Mouse (Mus musculus): ENCODE data around the gene Cisd1. TPM values are rescaled to one million over a fixed set of nuclear protein-coding genes. Genes with fewer than 3 reads are reported as not detected.

Cisd1 gene
- polyA plus RNA-seq, 1 experiment from 2014 or later: 137 TPM

DNA sequence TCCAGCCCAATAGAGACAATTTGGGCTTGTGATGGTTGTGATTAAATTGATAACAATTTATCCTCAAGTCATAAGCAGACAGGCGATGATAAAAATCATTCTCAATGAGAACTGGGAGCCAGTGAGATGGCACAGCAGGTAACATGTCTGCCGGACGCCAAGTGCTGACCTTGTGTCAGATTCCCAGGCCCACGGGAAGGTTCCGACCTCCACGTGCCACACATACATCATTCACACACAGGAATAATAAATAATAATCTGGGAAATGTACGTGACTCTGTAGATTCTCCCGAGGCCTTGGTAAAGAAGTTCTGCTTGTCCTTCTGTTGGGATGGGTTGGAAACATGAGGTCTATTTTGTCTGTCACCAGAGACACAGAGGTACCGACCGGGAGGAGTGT, 17.4 kb downstream of the Cisd1 start:
- DNase-seq (ENCODE audit: low spot score) (no peak), ATAC-seq (ENCODE audit: insufficient read depth, low FRiP score, low TSS enrichment) (no peak)
- 74% methylated on average over 10 of the region's 10 CpGs for WGBS
- no peak overlapping the region for H3K4me2 ChIP-seq (ENCODE audit: low read depth)
- H3K4me1 ChIP-seq (ENCODE audit: control insufficient read depth, insufficient read depth, low read length): no peaks in the 10 kb centered on the region
- peaks cover 3% of the 10 kb centered on the region for H3K36me3 ChIP-seq (ENCODE audit: control insufficient read depth, insufficient read depth, low read length)
- no peaks in the 10 kb centered on the region for H3K27me3 ChIP-seq (ENCODE audit: control insufficient read depth, insufficient read depth, low read length)
- no peak overlapping the region for H3K4me3 ChIP-seq (ENCODE audit: low read depth, low read length)
- H3K27ac ChIP-seq (ENCODE audit: low read depth, low read length): no peak overlapping the region
- no peaks in the 10 kb centered on the region for H3K9me3 ChIP-seq (ENCODE audit: control insufficient read depth, low read length)
- no peak overlapping the region for H3K9ac ChIP-seq (ENCODE audit: low read length)

- H3K9ac ChIP-seq (ENCODE audit: low read length): no peak overlapping the region
- peak; percentile 74 for DNase-seq (ENCODE audit: low spot score)
- peaks cover 3% of the 10 kb centered on the region for H3K36me3 ChIP-seq (ENCODE audit: control insufficient read depth, insufficient read depth, low read length)
- H3K27me3 ChIP-seq (ENCODE audit: control insufficient read depth, insufficient read depth, low read length): no peaks in the 10 kb centered on the region
- 21% methylated on average over 7 of the region's 7 CpGs for WGBS
- H3K9me3 ChIP-seq (ENCODE audit: control insufficient read depth, low read length): no peaks in the 10 kb centered on the region
- ATAC-seq (ENCODE audit: insufficient read depth, low FRiP score, low TSS enrichment): no peak
- H3K27ac ChIP-seq (ENCODE audit: low read depth, low read length): no peak overlapping the region
- no peak overlapping the region for H3K4me3 ChIP-seq (ENCODE audit: low read depth, low read length)
- H3K4me2 ChIP-seq (ENCODE audit: low read depth): no peak overlapping the region
- H3K4me1 ChIP-seq (ENCODE audit: control insufficient read depth, insufficient read depth, low read length): no peaks in the 10 kb centered on the region
These were observed 18.0 kb downstream of the Cisd1 start for GRCm38 (mm10) chr10:71326789-71327188.

DNA sequence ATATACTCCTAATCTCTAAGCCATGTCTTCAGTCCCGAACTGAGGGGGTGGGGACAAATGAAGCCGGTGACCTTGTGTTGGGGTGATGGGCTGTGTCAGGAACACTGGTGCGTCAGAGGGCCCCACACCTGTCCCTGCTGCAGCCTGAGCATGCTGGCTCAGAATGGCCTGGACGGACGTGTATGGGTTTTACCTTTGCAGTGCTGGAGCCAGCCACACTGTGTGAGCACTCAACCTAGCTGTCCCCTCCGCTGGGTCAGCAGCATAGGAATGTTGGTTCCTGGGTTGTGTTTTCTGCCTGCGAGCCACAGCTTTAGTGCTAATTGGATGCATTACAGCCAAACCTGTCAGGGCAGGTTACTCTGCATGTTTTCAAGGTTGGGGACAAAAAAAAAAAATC, 18.6 kb downstream of the Cisd1 start:
- no peak for DNase-seq (ENCODE audit: low spot score)
- ATAC-seq (ENCODE audit: insufficient read depth, low FRiP score, low TSS enrichment): no peak
- H3K36me3 ChIP-seq (ENCODE audit: control insufficient read depth, insufficient read depth, low read length): peaks cover 3% of the 10 kb centered on the region
- H3K4me2 ChIP-seq (ENCODE audit: low read depth): no peak overlapping the region
- H3K27ac ChIP-seq (ENCODE audit: low read depth, low read length): no peak overlapping the region
- WGBS: 82% methylated on average over 7 of the region's 7 CpGs
- no peak overlapping the region for H3K4me3 ChIP-seq (ENCODE audit: low read depth, low read length)
- H3K27me3 ChIP-seq (ENCODE audit: control insufficient read depth, insufficient read depth, low read length): no peaks in the 10 kb centered on the region
- H3K4me1 ChIP-seq (ENCODE audit: control insufficient read depth, insufficient read depth, low read length): no peaks in the 10 kb centered on the region
- H3K9me3 ChIP-seq (ENCODE audit: control insufficient read depth, low read length): no peaks in the 10 kb centered on the region
- no peak overlapping the region for H3K9ac ChIP-seq (ENCODE audit: low read length)

DNA sequence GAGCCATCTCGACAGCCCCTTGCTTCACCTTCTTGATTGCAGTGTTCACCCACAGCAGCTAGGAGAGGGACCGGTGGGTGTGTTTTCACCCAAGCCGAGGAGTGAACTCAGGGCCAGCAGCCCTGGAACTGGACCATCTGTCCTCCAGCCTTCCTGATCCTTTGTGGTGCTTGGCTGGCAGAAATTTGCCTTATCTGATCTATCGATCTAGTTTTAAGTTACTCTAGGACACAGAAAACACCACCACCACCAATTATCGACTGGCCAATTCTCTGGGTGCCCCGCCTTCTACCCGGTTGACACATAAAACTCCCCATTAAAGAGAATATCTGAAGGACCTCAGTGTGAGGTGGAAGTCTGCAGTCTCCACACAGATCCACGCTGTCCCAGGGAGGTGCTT, 21.1 kb downstream of the Cisd1 start:
- H3K9ac ChIP-seq (ENCODE audit: low read length): no peak overlapping the region
- no peak overlapping the region for H3K4me2 ChIP-seq (ENCODE audit: low read depth)
- no peaks in the 10 kb centered on the region for H3K36me3 ChIP-seq (ENCODE audit: control insufficient read depth, insufficient read depth, low read length)
- WGBS: 82% methylated on average over 8 of the region's 8 CpGs
- ATAC-seq (ENCODE audit: insufficient read depth, low FRiP score, low TSS enrichment) (no peak), DNase-seq (ENCODE audit: low spot score) (no peak)
- no peaks in the 10 kb centered on the region for H3K4me1 ChIP-seq (ENCODE audit: control insufficient read depth, insufficient read depth, low read length)
- no peaks in the 10 kb centered on the region for H3K9me3 ChIP-seq (ENCODE audit: control insufficient read depth, low read length)
- no peak overlapping the region for H3K4me3 ChIP-seq (ENCODE audit: low read depth, low read length)
- H3K27ac ChIP-seq (ENCODE audit: low read depth, low read length): no peak overlapping the region
- no peaks in the 10 kb centered on the region for H3K27me3 ChIP-seq (ENCODE audit: control insufficient read depth, insufficient read depth, low read length)

- no peak overlapping the region for H3K4me2 ChIP-seq (ENCODE audit: low read depth)
- no peak overlapping the region for H3K9ac ChIP-seq (ENCODE audit: low read length)
- no peaks in the 10 kb centered on the region for H3K9me3 ChIP-seq (ENCODE audit: control insufficient read depth, low read length)
- 69% methylated on average over 7 of the region's 7 CpGs for WGBS
- H3K4me1 ChIP-seq (ENCODE audit: control insufficient read depth, insufficient read depth, low read length): no peaks in the 10 kb centered on the region
- no peaks in the 10 kb centered on the region for H3K36me3 ChIP-seq (ENCODE audit: control insufficient read depth, insufficient read depth, low read length)
- ATAC-seq (ENCODE audit: insufficient read depth, low FRiP score, low TSS enrichment): no peak
- H3K27me3 ChIP-seq (ENCODE audit: control insufficient read depth, insufficient read depth, low read length): no peaks in the 10 kb centered on the region
- no peak for DNase-seq (ENCODE audit: low spot score)
- no peak overlapping the region for H3K27ac ChIP-seq (ENCODE audit: low read depth, low read length)
- H3K4me3 ChIP-seq (ENCODE audit: low read depth, low read length): no peak overlapping the region
These were observed 28.3 kb downstream of the Cisd1 start for GRCm38 (mm10) chr10:71316497-71316896.

GRCm38 (mm10) chr10:71316056-71316455, 28.7 kb downstream of the Cisd1 start:
- DNase-seq (ENCODE audit: low spot score) (no peak), ATAC-seq (ENCODE audit: insufficient read depth, low FRiP score, low TSS enrichment) (no peak)
- Histone ChIP-seq H3K4me1 (ENCODE audit: control insufficient read depth, insufficient read depth, low read length) (no peaks in the 10 kb centered on the region), H3K4me2 (ENCODE audit: low read depth) (no peak overlapping the region), H3K27me3 (ENCODE audit: control insufficient read depth, insufficient read depth, low read length) (no peaks in the 10 kb centered on the region), H3K27ac (ENCODE audit: low read depth, low read length) (no peak overlapping the region), H3K4me3 (ENCODE audit: low read depth, low read length) (no peak overlapping the region), H3K36me3 (ENCODE audit: control insufficient read depth, insufficient read depth, low read length) (no peaks in the 10 kb centered on the region), H3K9me3 (ENCODE audit: control insufficient read depth, low read length) (no peaks in the 10 kb centered on the region), H3K9ac (ENCODE audit: low read length) (no peak overlapping the region)
- WGBS: 78% methylated on average over 11 of the region's 11 CpGs

DNA sequence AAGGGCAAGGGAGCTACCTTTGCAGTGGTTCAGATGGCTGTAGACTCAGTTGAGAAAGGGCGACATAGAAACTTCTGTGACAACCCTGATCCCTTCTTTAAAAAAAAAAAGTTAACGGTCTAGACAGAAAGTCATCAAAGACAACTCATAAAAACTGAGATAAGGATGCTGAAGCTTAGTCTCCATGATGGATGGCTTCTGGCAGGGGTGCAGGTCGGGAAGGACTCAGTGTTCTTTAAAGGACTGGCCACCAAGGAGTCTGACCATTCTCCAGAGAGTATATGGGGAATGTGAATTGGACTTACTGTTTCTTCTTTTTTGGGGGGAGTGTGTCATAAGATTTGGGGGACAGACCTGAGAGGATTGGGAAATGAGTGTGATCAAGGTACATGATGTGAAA, 30.2 kb downstream of the Cisd1 start:
- ATAC-seq (ENCODE audit: insufficient read depth, low FRiP score, low TSS enrichment): no peak
- DNase-seq (ENCODE audit: low spot score): no peak
- H3K4me1 ChIP-seq (ENCODE audit: control insufficient read depth, insufficient read depth, low read length): no peaks in the 10 kb centered on the region
- H3K27me3 ChIP-seq (ENCODE audit: control insufficient read depth, insufficient read depth, low read length): no peaks in the 10 kb centered on the region
- no peaks in the 10 kb centered on the region for H3K9me3 ChIP-seq (ENCODE audit: control insufficient read depth, low read length)
- H3K4me2 ChIP-seq (ENCODE audit: low read depth): no peak overlapping the region
- no peak overlapping the region for H3K27ac ChIP-seq (ENCODE audit: low read depth, low read length)
- no peaks in the 10 kb centered on the region for H3K36me3 ChIP-seq (ENCODE audit: control insufficient read depth, insufficient read depth, low read length)
- 80% methylated on average over 3 of the region's 3 CpGs for WGBS
- H3K4me3 ChIP-seq (ENCODE audit: low read depth, low read length): no peak overlapping the region
- H3K9ac ChIP-seq (ENCODE audit: low read length): no peak overlapping the region

GRCm38 (mm10) chr10:71310288-71310687, 34.5 kb downstream of the Cisd1 start:
- ATAC-seq (ENCODE audit: insufficient read depth, low FRiP score, low TSS enrichment): no peak
- no peaks in the 10 kb centered on the region for H3K27me3 ChIP-seq (ENCODE audit: control insufficient read depth, insufficient read depth, low read length)
- no peak overlapping the region for H3K27ac ChIP-seq (ENCODE audit: low read depth, low read length)
- H3K36me3 ChIP-seq (ENCODE audit: control insufficient read depth, insufficient read depth, low read length): no peaks in the 10 kb centered on the region
- no peak for DNase-seq (ENCODE audit: low spot score)
- no peaks in the 10 kb centered on the region for H3K9me3 ChIP-seq (ENCODE audit: control insufficient read depth, low read length)
- H3K9ac ChIP-seq (ENCODE audit: low read length): no peak overlapping the region
- WGBS: 71% methylated on average over 3 of the region's 3 CpGs
- H3K4me2 ChIP-seq (ENCODE audit: low read depth): no peak overlapping the region
- no peaks in the 10 kb centered on the region for H3K4me1 ChIP-seq (ENCODE audit: control insufficient read depth, insufficient read depth, low read length)
- no peak overlapping the region for H3K4me3 ChIP-seq (ENCODE audit: low read depth, low read length)

DNA sequence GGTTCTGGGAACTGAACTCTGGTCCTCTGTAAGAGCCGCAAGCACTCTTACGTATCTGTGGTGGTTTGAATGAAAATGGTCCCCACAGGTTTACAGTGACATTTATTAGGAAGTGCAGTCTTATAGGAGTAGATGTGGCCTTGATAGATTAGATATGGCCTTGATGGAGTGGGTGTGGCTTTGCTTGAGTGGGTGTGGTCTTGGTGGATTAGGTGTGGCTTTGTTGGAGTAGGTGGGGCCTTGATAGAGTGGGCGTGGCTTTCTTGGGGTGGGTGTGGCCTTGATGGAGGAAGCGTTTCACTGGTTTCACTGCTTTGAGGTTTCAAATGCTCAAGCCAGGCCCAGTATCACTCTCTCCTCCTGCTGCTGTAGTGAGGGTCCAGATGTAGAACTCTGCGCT, 36.6 kb downstream of the Cisd1 start:
- no peak overlapping the region for H3K4me2 ChIP-seq (ENCODE audit: low read depth)
- H3K9ac ChIP-seq (ENCODE audit: low read length): no peak overlapping the region
- H3K4me1 ChIP-seq (ENCODE audit: control insufficient read depth, insufficient read depth, low read length): no peaks in the 10 kb centered on the region
- no peak overlapping the region for H3K27ac ChIP-seq (ENCODE audit: low read depth, low read length)
- ATAC-seq (ENCODE audit: insufficient read depth, low FRiP score, low TSS enrichment) (no peak), DNase-seq (ENCODE audit: low spot score) (no peak)
- H3K4me3 ChIP-seq (ENCODE audit: low read depth, low read length): no peak overlapping the region
- H3K27me3 ChIP-seq (ENCODE audit: control insufficient read depth, insufficient read depth, low read length): no peaks in the 10 kb centered on the region
- H3K36me3 ChIP-seq (ENCODE audit: control insufficient read depth, insufficient read depth, low read length): no peaks in the 10 kb centered on the region
- 92% methylated on average over 5 of the region's 5 CpGs for WGBS
- no peaks in the 10 kb centered on the region for H3K9me3 ChIP-seq (ENCODE audit: control insufficient read depth, low read length)
